In the genomic region with DNA sequence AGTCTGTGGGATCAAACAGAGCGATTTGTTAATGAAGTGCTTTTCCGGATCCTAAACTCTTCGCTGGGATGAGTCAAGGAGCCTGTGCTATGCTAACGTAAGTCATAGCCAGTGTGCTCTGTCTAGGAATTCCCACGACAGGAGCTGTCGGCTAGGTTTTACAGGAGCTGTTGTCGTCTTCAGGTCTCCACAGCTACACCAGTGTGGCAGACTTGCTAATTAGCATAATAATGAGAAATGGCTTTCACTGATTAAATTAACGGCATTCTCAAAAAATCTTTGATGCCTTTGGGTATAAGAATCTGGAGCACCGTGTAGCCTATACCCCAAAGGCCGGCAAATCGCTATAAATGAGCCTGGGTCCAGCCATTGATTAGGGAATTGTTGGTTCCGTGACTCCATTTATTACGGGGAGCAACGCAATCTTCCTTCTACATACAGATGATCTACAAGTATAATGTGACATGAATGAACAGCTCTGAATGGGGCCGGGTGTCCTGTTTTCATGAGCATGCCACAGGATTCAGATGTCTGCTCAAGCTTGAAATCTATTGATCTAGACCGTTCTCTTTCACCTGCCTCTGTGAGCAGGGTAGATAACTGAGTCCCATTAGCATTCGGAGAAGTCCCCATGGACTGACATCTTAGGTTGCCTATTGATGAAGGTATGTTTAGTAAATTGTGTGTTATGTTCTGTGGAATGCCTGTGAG, we compare ENCODE assay signal across 20 mouse cellular contexts. TPM values are rescaled to one million over a fixed set of nuclear protein-coding genes. Genes with fewer than 3 reads are reported as not detected.
DNase-seq lines count a peak whose midpoint lies in the region; ATAC-seq lines count a peak whose summit lies in the region.
"Had no signal": no experiment of that assay in that cellular context is flagged by ENCODE, and none has a peak within 500 bp of the region (broad histone marks: within the 10 kb centered on the region; RNA-seq: fewer than 3 reads in every experiment).

No protein-coding gene starts in this region.

- H3K4me3 ChIP-seq in forebrain, embryonic 10.5 days, result no peak overlapping the region
- 0 out of 2 replicates have a peak overlapping the region, but pooled peaks have one; percentile 5 for H3K4me3 ChIP-seq in forebrain, embryonic 15.5 days
- no peak overlapping the region for H3K4me3 ChIP-seq in hindbrain, embryonic 14.5 days (replicated peaks; ENCODE audit: low read length)
- no peak overlapping the region for H3K4me3 ChIP-seq in midbrain, embryonic 15.5 days
- H3K4me3 ChIP-seq in liver, embryonic 12.5 days, result no peak overlapping the region
- no peak overlapping the region for H3K4me3 ChIP-seq in intestine, embryonic 15.5 days (replicated peaks)
- H3K4me3 ChIP-seq: embryonic facial prominence, embryonic 12.5 days; erythroblast, embryonic 14.5 days; limb, embryonic 15.5 days; neural tube, embryonic 12.5 days had no signal

- no peak overlapping the region for H3K9ac ChIP-seq in forebrain, embryonic 15.5 days (replicated peaks)
- H3K9ac ChIP-seq in hindbrain, embryonic 14.5 days, result no peak overlapping the region; the same call in 1 of the 2 replicates
- no peak overlapping the region for H3K9ac ChIP-seq in midbrain, embryonic 15.5 days
- no peak overlapping the region for H3K9ac ChIP-seq in liver, embryonic 12.5 days
- H3K9ac ChIP-seq in intestine, embryonic 15.5 days, result no peak overlapping the region
- H3K9ac ChIP-seq: embryonic facial prominence, embryonic 12.5 days; limb, embryonic 15.5 days; neural tube, embryonic 12.5 days had no signal

- ATAC-seq in forebrain, embryonic 15.5 days (replicated peaks), result peak; percentile 83
- ATAC-seq in hindbrain, embryonic 14.5 days (ENCODE audit: low FRiP score), result peak; percentile 87; the same call in 1 of the 2 replicates
- ATAC-seq in midbrain, embryonic 15.5 days (replicated peaks), result peak; percentile 86
- no peak for ATAC-seq in liver, embryonic 12.5 days
- no peak for ATAC-seq in intestine, embryonic 15.5 days
- ATAC-seq: lung, postnatal 0 days had no signal

- no peaks in the 10 kb centered on the region for H3K36me3 ChIP-seq in forebrain, embryonic 10.5 days (replicated peaks)
- H3K36me3 ChIP-seq in forebrain, embryonic 15.5 days, result peaks cover 2% of the 10 kb centered on the region; the same call in 1 of the 2 replicates
- peaks cover 13% of the 10 kb centered on the region for H3K36me3 ChIP-seq in hindbrain, embryonic 14.5 days (replicated peaks; ENCODE audit: control insufficient read depth, insufficient read depth)
- H3K36me3 ChIP-seq in midbrain, embryonic 15.5 days (replicated peaks), result no peaks in the 10 kb centered on the region
- H3K36me3 ChIP-seq in liver, embryonic 12.5 days, result no peaks in the 10 kb centered on the region
- no peaks in the 10 kb centered on the region for H3K36me3 ChIP-seq in intestine, embryonic 15.5 days
- H3K36me3 ChIP-seq: embryonic facial prominence, embryonic 12.5 days; limb, embryonic 15.5 days; neural tube, embryonic 12.5 days had no signal

- DNase-seq in forebrain, embryonic 10.5 days (ENCODE audit: extremely low spot score, low spot score), result no peak
- DNase-seq in hindbrain, embryonic 14.5 days (ENCODE audit: low spot score), result peak; percentile 32
- DNase-seq in lung, postnatal 4 days, result no peak
- DNase-seq: adrenal gland, postnatal 36 days; cerebellum, adult 8-10 months; gastrocnemius, postnatal 25 days; kidney, adult 9 months; kidney, postnatal 25 days; spleen, adult 18-20 months; thymus, postnatal 25 days had no signal

- H3K27me3 ChIP-seq in forebrain, embryonic 10.5 days (ENCODE audit: poor library complexity, severe bottlenecking), result no peaks in the 10 kb centered on the region
- no peaks in the 10 kb centered on the region for H3K27me3 ChIP-seq in forebrain, embryonic 15.5 days
- no peaks in the 10 kb centered on the region for H3K27me3 ChIP-seq in hindbrain, embryonic 14.5 days (ENCODE audit: control insufficient read depth, insufficient read depth, low read length)
- H3K27me3 ChIP-seq in midbrain, embryonic 15.5 days (replicated peaks), result no peaks in the 10 kb centered on the region
- peaks cover 14% of the 10 kb centered on the region for H3K27me3 ChIP-seq in liver, embryonic 12.5 days (replicated peaks)
- H3K27me3 ChIP-seq in intestine, embryonic 15.5 days (replicated peaks), result no peaks in the 10 kb centered on the region
- H3K27me3 ChIP-seq: CH12.LX; embryonic facial prominence, embryonic 12.5 days; limb, embryonic 15.5 days; neural tube, embryonic 12.5 days had no signal

- H3K27ac ChIP-seq in forebrain, embryonic 10.5 days, result peak overlapping the region; percentile 1; the same call in 1 of the 2 replicates
- no peak overlapping the region for H3K27ac ChIP-seq in forebrain, embryonic 15.5 days (replicated peaks)
- peak overlapping the region; percentile 47 for H3K27ac ChIP-seq in hindbrain, embryonic 14.5 days
- peak overlapping the region; percentile 14; the same call in 1 of the 2 replicates for H3K27ac ChIP-seq in midbrain, embryonic 15.5 days
- H3K27ac ChIP-seq in liver, embryonic 12.5 days, result no peak overlapping the region
- no peak overlapping the region for H3K27ac ChIP-seq in intestine, embryonic 15.5 days
- H3K27ac ChIP-seq: embryonic facial prominence, embryonic 12.5 days; limb, embryonic 15.5 days; neural tube, embryonic 12.5 days had no signal

- no peaks in the 10 kb centered on the region for H3K9me3 ChIP-seq in forebrain, embryonic 10.5 days
- no peaks in the 10 kb centered on the region for H3K9me3 ChIP-seq in forebrain, embryonic 15.5 days
- H3K9me3 ChIP-seq in hindbrain, embryonic 14.5 days (ENCODE audit: control insufficient read depth, low read length), result no peaks in the 10 kb centered on the region
- no peaks in the 10 kb centered on the region for H3K9me3 ChIP-seq in midbrain, embryonic 15.5 days
- no peaks in the 10 kb centered on the region for H3K9me3 ChIP-seq in liver, embryonic 12.5 days (replicated peaks)
- no peaks in the 10 kb centered on the region for H3K9me3 ChIP-seq in intestine, embryonic 15.5 days
- H3K9me3 ChIP-seq: embryonic facial prominence, embryonic 12.5 days; limb, embryonic 15.5 days; neural tube, embryonic 12.5 days had no signal

- H3K4me2 ChIP-seq in forebrain, embryonic 15.5 days (replicated peaks), result no peak overlapping the region
- H3K4me2 ChIP-seq in hindbrain, embryonic 14.5 days (replicated peaks), result peak overlapping the region; percentile 15; the same call in 1 of the 2 replicates
- peak overlapping the region; percentile 19; the same call in 1 of the 2 replicates for H3K4me2 ChIP-seq in midbrain, embryonic 15.5 days
- H3K4me2 ChIP-seq in liver, embryonic 12.5 days, result no peak overlapping the region
- H3K4me2 ChIP-seq in intestine, embryonic 15.5 days (replicated peaks), result no peak overlapping the region
- H3K4me2 ChIP-seq: embryonic facial prominence, embryonic 12.5 days; limb, embryonic 15.5 days; neural tube, embryonic 12.5 days had no signal

- WGBS in forebrain, embryonic 10.5 days, result 83% methylated on average over 17 of the region's 17 CpGs
- 22% methylated on average over 17 of the region's 17 CpGs for WGBS in forebrain, embryonic 15.5 days
- WGBS in hindbrain, embryonic 14.5 days, result 34% methylated on average over 17 of the region's 17 CpGs
- 30% methylated on average over 17 of the region's 17 CpGs for WGBS in midbrain, embryonic 15.5 days
- 80% methylated on average over 17 of the region's 17 CpGs for WGBS in liver, embryonic 12.5 days (ENCODE audit: insufficient replicate concordance)
- 88% methylated on average over 17 of the region's 17 CpGs for WGBS in intestine, embryonic 15.5 days

- peaks cover 11% of the 10 kb centered on the region for H3K4me1 ChIP-seq in forebrain, embryonic 10.5 days
- H3K4me1 ChIP-seq in forebrain, embryonic 15.5 days, result peaks cover 14% of the 10 kb centered on the region
- peaks cover 8% of the 10 kb centered on the region; the same call in 1 of the 2 replicates for H3K4me1 ChIP-seq in hindbrain, embryonic 14.5 days (replicated peaks; ENCODE audit: control insufficient read depth, insufficient read depth, low read length)
- peaks cover 15% of the 10 kb centered on the region for H3K4me1 ChIP-seq in midbrain, embryonic 15.5 days
- no peaks in the 10 kb centered on the region for H3K4me1 ChIP-seq in liver, embryonic 12.5 days
- no peaks in the 10 kb centered on the region for H3K4me1 ChIP-seq in intestine, embryonic 15.5 days (replicated peaks)
- H3K4me1 ChIP-seq: embryonic facial prominence, embryonic 12.5 days; neural tube, embryonic 12.5 days had no signal

RNA-seq across cellular contexts. Expression of a gene that starts 45.8 kb away (rescaled TPM):
- polyA plus RNA-seq in forebrain, embryonic 10.5 days (2016; fragmentation: Nextera tagmentation; extraction: Ambion mirVana), result not detected in 2 replicates
- polyA plus RNA-seq in forebrain, embryonic 15.5 days (2015; fragmentation: Nextera tagmentation; extraction: Ambion mirVana), result not detected in 2 replicates
- polyA plus RNA-seq in hindbrain, embryonic 14.5 days (2014; fragmentation: Nextera tagmentation; extraction: Ambion mirVana), result not detected in 2 replicates
- polyA plus RNA-seq in midbrain, embryonic 15.5 days (2015; fragmentation: Nextera tagmentation; extraction: Ambion mirVana), result not detected in 2 replicates
- 0.36 and 0.77 TPM in 2 replicates for polyA plus RNA-seq in liver, embryonic 12.5 days (2016; fragmentation: Nextera tagmentation; extraction: Ambion mirVana)
- 0.24 TPM in 1 of 2 replicates, not detected in the other for polyA plus RNA-seq in intestine, embryonic 15.5 days (2015; fragmentation: Nextera tagmentation; extraction: Ambion mirVana)
- polyA plus RNA-seq: embryonic facial prominence, embryonic 12.5 days; limb, embryonic 15.5 days had no signal

Comparison
In these comparisons a context has a peak if more than half of its experiments do, and no peak if none do; other contexts are left out.
1. H3K27ac ChIP-seq: peak in forebrain, embryonic 10.5 days (single experiment), hindbrain, embryonic 14.5 days (single experiment) and midbrain, embryonic 15.5 days (single experiment); none in forebrain, embryonic 15.5 days (single experiment), liver, embryonic 12.5 days (single experiment) and intestine, embryonic 15.5 days (single experiment).
2. ATAC-seq: peak in forebrain, embryonic 15.5 days (single experiment), hindbrain, embryonic 14.5 days (single experiment) and midbrain, embryonic 15.5 days (single experiment); none in liver, embryonic 12.5 days (single experiment) and intestine, embryonic 15.5 days (single experiment).
3. H3K4me2 ChIP-seq: peak in hindbrain, embryonic 14.5 days (single experiment) and midbrain, embryonic 15.5 days (single experiment); none in forebrain, embryonic 15.5 days (single experiment), liver, embryonic 12.5 days (single experiment) and intestine, embryonic 15.5 days (single experiment).